Mouse (Mus musculus) cerebellum, adult 8-10 months (tissue): ENCODE data around the gene Sh2d5.

Experiments
- DNase-seq: peaks from one replicate; pipeline ENCODE4 v3.0.0; 2022

The Sh2d5 gene

DNA sequence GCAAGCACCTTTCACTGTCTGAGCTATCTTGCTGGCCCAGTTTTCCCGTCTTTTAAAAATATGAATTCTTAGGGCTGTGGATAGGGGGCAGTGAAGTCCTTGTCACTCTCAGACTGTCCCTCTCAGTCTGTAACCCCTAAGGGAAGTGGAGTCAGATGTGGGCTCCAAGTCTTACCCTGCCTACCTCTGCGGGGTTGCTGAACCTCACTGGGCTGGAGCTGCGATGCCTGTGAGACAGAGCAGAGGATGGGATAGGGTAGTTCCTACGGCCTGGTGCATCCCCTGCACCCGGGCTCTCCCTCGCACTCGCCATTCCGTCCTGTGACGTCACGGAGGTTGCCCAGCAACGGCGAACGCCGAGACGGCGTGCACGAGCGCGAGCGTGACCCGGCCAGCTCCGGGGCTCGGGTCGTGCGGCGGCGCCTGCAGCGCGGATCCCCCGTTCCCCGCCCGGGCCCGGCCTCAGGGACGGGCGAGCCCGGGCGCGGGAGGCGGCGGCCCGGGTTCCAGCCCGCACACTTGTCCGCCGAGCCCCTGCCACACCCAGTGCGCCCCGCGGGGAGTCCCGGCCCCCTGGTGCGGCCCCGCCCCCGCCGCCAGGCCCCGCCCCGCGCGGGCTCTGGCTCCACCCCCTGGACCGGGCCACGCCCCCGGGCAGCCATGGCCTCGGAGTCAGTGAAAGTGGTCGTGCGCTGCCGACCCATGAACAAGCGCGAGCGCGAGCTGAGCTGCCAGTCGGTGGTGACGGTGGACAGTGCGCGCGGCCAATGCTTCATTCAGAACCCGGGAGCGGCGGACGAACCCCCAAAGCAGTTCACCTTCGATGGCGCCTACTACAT, 11.9 kb downstream of the Sh2d5 start:
- peak; percentile 78 for DNase-seq

DNA sequence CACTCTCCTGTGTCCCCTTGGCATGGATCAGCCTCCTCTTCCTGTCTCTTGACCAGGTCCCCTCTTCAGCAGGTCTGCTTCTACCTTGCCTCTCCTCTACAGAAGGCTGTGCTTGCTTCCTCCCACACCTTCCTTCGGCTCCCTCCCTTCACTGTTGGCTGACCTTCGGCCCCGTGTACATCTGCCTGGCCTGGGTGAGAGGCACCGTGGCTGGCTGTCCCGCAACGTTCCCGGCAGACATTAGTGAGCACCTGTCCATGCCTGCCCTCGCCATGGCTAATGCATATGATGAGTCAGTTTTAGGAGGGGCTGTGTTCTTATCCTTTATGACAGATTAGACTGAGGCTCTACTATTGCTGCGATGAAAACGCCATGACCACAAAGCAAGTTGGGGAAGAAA, 17.7 kb downstream of the Sh2d5 start:
- no peak for DNase-seq

DNA sequence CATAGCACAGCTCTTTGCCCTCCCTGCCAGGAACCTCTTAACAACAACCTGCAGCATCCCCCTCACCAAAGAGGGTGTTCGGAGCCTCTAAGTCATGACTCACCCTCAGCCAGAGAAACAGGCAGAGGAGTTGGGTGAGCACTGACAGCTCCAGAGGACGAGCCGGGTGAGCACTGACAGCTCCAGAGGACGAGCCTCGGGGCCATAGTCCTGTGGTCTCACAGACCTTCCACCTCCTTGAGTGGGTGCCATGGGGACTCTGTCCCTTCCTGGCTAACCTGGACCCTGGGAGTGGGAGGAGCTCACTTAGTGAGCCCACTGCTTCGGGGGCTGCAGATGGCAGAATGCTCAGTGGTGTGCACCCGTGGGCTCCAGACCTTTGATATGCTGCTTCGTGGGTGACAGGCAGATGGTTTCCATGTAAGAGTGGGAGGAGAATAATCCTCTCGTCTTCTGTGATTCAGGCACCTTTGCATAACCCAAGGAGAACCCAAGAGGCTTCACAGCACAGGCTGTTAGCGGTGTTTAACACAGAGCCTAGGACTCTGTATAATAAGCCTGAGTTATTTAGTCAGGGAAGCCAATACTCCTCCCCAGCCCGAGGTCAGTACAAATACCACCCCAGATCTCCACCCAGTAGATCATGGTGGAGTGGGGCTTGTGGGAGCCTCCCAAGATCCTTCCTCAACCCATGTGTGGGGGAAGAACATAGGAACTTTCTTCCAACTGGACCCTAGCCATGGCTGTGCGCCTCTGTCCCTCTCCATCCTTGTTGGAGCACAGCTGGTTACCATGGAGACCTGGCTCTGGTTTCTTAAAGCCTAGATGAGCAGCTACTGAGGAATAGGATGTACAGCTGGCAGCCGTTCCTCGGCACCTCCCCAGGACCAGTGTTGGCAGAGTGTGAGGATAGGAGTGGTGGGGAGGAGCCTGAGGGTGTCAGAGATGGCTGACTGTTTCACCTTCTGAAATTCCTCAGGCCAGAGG, 22.1 kb downstream of the Sh2d5 start:
- no peak for DNase-seq

DNA sequence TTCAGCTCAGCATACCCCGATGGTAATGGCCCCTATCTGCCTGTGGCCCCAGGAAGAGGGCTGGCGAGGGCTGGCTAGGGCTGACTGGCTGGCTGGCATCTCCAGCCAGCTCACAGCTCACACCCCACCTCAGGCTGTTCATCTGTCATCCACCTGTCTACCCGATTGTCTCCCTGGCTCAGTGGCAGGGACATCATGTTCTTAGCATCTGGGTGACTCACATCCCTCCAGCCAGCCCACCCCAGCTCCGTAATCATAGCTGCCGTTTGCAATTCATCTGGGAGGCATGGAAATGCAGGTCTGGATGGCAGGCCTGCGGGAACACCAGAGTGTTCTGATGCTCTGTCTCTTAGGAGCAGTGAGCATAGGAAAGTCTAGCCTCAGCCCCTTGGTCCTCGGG, 28.1 kb downstream of the Sh2d5 start:
- no peak for DNase-seq

DNA sequence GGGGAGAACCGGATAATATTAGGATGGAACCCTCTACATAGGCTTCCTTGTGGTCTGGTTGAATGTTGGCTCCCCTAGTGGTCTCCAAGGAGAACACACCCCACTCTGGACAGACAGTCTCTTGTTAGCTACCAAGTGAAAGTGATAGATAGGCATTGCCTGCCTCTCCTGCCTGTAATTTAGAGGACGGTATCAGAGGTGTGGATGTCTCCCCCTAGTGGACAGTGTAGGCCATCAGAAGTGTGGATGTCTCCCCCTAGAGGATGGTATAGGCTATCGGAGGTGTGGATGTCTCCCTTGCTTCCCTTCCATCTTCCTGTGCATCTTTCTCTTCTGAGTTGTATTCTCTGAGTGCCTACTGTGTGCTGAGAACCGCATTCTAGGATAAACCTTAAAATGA, 32.6 kb downstream of the Sh2d5 start:
- DNase-seq = peak; percentile 45

DNA sequence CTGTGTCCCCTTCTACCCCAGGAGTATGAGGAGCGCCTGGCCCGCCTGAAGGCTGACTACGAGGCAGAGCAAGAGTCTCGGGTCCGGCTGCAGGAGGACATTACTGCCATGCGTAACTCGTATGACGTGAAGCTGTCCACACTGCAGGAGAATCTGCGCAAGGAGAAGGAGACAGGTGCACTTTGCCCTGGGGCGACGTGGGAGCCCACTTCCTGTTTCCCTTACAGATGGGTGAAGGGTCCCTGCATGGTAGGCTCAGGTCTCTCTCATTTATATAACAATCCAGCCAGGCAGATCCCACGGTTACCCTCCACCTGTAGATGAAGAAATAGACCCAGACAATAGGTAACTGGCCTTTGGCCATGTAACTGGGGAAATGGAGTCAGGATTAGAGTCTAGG, 36.2 kb downstream of the Sh2d5 start:
- no peak for DNase-seq

DNA sequence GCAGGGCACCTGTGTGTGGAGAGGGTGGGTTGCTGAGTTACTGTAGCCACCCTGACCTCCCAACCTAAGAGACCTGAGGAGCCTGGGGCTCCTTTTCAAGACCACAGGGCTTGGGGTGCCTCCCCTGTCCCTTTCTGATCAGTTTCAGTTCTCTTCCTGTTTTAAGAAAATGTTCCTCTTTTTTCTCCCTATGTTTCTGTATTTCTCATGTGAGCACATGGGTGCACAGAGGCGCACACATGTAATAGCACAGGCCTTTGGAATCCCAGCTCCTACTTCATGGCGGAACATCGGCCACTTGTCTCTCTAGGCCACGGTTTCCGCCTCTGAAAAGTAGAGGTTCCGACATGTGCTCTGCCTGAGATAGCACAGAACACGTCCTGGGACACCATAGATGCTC, 38.5 kb downstream of the Sh2d5 start:
- no peak for DNase-seq

DNA sequence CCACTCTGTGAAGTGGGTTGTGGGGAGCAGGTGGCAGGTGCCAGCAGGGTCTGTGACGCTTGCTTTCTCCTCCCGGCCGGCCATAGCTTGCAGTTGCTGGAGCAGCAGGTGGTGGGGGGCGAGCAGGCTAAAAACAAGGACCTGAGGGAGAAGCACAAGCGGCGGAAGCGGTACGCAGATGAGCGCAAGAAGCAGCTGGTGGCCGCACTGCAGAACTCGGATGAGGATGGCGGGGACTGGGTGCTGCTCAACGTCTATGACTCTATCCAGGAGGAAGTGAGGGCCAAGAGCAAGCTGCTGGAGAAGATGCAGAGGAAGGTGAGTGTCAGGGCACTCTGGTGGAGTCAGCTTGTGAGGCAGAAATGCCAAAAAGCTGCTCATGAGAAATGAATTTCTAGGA, 41.8 kb downstream of the Sh2d5 start:
- no peak for DNase-seq

DNA sequence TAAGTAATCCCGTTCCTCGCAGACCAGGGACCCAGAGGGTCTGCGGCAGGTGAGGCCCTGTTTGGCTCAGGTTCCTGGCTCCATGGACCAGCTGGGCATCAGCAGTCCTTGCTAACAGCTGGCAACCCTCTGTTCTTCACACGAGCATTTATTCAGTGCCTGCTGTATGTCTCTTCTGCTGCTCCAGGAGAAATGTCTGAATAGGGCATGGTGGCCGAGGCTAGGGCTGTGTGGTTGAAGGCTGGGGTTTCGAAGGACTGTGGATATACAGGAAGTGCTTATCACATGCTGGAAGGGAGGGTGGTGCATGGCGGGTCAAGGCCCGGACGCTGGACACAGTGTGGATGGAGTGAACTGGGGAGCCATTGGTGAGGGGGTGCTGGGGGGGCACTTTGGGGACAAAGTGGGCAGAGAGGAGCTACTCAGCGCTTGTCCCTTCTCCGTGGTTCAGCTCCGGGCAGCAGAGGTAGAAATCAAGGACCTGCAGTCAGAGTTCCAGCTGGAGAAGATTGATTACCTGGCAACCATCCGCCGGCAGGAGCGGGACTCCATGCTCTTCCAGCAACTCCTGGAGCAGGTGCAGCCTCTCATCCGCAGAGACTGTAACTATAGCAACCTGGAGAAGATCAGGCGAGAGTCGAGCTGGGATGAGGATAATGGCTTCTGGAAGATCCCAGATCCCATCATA, 43.2 kb downstream of the Sh2d5 start:
- DNase-seq = no peak

DNA sequence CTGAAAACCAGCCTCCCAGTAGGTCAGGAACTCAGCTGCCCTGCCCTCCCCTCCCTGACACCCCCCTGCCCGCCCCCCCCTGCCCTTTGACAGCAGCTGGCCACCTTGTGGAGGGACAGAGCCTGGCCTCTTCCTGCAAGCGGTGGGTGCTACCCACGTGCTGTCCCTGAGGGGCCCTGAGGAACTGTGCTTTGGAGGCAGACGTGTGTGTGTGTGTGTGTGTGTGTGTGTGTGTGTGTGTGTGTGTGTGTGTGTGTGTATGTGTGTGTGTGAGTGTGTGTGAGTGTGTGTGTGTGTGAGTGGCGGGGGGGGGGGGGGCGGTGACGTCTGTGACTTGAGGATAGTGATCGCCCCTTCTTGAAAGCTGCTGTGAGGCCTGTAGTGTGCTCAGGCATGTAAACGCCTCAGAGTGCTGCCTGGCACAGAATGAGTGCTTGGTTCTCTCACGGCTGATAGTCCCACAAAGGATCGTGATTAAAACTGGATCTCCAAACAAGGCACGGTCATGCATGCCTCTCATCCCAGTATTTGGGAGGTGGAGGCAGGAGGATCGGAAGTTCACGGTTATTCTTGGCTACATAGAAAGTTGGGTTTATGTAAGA, 43.8 kb downstream of the Sh2d5 start:
- DNase-seq = no peak

DNA sequence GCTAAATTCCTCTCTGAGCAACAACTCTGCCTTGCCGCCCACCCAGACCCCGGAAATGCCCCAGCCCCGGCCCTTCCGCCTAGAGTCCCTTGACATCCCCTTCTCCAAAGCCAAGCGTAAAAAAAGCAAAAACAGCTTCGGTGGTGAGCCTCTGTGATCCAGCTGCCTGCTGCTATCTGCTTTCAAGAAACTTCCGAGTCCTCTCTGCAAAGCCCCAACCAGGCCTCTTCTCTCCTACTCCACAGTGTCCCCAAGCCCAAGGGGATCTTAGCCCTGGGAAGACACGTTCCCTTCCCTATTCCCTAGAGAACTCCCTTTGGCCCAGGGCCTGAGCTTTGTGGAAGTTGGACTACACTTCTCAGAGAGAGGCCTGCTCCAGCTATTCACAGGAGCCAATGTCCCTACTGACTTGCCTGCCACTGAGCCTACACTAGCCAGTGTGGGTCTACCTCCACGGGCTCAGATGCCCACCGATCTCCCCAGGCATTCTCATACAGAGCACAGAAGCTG, 51.1 kb downstream of the Sh2d5 start:
- DNase-seq = no peak

DNA sequence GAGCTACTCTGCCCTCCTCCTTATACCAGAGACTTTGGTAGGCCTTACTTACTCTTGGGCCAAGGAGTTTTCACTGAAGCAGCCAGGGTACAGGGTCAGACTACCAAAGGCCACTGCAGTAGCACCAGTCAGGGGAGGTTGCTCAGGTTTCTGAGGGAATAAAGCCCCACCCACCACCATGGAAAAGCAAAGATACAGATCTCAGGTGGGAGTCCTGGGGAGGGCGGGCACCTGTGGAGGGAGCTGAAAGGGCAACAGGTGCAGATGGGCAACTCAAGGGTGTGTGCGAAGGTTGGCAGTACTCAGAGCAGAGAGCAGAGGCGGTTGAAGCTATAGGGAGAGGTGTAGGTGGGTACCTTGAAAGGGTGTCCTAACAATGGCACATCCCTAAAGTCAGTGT, 52.8 kb downstream of the Sh2d5 start:
- DNase-seq = no peak

DNA sequence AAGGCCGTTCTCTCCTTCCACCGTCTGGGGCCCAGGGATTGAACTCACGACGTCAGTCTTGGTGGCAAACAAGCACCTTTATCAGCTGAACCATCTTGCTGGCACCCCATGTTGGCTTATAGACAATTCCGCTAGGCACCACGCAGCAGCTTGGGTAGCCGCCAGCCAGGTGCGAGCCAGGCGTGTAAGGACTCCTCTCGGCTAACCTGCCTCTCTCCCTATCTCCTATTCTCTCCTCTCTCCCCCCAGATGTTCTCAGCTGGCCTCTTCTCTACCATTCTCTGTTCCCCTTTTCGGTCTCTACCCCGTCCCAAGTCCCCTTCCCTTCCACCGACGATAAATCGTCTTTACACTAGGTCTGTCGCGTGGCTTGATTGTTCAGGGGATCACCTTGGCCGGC, 53.5 kb downstream of the Sh2d5 start:
- no peak for DNase-seq

DNA sequence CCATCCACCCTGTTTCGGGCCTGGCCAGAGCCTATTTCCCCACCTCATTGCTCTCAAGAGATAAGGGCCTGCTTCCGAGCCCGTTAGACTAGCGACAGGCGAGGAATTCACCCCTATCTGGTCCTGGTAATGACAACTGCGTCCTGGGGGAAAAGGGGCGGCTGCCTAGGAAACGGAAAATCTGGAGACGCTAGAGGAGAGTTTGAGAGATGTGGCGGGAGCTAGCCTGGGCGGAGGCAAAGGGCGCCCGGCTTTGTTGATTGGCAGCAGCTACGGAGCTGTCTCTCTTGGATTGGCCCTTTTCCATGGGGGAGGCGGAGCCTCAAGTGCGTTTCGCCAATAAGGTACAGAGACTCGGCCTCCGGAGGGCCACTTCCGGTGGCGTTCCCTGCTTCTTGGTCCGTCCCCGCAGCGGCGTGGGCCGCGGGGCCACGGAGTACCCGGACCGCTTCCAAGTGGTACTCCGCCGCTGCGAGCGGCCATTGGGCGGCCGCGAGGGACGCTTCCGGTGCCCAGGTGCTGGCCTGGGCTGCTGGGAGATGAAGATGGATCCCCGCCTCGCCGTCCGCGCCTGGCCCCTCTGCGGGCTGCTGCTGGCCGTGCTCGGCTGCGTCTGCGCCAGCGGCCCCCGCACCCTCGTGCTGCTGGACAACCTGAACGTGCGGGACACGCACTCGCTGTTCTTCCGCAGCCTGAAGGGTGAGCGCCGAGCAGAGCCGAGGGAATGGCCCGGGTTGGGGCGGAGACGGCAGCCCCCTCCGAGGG, 54.3 kb downstream of the Sh2d5 start, which contains the start of gene Ddost:
Gene Ddost (plus strand): TSS at position 391 of the 765 bp plus-strand sequence.
- DNase-seq = peak; percentile 98

DNA sequence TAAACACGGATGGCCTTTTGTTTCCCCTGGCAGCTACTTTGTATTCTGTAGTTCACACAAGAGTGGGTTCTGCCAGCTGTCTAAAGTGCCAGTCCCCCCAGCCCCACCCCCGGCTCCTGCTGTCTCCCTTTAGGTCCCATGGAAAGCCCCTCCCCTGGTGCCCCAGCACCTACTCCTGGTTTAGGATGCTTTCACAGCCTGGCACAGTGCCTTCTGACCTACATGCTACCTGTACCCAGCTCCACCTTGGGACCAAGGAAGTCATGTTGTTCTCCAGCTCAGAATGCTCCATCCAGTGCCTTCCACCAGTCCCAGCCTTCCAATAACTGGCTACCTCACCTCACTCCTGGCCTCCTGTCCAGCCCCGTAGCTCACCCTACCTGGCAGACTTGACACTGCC, 56.8 kb downstream of the Sh2d5 start:
- no peak for DNase-seq

DNA sequence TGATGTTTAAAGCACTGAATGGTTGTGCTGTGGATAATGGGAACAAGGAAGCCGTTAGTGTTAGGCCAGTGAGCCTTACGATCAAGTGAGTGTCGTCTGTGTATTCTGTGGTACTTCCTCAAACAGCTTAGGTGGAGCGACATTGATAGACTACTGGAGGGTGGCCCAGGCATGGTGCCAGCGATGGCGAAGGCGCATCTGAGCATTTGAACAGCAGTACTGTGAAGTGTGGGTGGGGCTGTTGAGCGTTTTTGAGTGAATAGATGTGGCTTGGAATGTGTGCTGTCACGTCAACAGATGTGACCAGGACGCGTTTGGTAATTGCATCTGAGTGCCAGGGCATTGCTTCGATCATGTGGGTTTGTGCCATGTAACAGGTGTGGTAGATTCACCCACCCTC, 57.5 kb downstream of the Sh2d5 start:
- no peak for DNase-seq

DNA sequence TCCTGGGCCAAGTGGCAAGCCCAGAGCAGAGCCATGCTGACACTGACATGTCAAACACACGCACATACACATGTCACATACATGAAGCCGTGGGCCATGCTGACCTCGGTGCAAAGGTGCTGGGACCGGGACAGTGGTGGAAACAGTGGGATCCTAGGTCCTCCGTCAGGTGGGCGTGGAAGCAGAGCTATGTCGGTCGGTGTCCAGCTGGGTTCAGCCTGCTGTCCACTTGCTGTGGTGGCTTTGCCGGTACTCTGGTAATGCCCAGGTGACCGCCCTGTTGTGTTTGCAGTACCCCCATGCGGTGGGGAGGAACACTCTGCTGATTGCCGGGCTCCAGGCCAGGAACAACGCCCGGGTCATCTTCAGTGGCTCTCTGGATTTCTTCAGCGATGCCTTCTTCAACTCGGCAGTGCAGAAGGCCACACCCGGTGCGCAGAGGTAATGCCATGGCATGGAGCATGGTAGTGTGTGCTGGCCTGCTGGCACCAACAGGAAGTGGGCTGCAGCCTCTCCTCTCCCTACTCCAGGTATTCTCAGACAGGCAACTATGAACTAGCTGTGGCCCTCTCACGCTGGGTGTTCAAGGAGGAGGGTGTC, 60.2 kb downstream of the Sh2d5 start:
- DNase-seq = no peak
